Mouse (Mus musculus): ENCODE measurements around the gene Nepro. TPM values are rescaled to one million over a fixed set of nuclear protein-coding genes. Genes with fewer than 3 reads are reported as not detected.
A peak's percentile ranks its signal among the peaks of the same experiment; 100 is the strongest.

The Nepro gene
- polyA plus RNA-seq, 1 experiment from 2014 or later: 7.6 TPM

DNA sequence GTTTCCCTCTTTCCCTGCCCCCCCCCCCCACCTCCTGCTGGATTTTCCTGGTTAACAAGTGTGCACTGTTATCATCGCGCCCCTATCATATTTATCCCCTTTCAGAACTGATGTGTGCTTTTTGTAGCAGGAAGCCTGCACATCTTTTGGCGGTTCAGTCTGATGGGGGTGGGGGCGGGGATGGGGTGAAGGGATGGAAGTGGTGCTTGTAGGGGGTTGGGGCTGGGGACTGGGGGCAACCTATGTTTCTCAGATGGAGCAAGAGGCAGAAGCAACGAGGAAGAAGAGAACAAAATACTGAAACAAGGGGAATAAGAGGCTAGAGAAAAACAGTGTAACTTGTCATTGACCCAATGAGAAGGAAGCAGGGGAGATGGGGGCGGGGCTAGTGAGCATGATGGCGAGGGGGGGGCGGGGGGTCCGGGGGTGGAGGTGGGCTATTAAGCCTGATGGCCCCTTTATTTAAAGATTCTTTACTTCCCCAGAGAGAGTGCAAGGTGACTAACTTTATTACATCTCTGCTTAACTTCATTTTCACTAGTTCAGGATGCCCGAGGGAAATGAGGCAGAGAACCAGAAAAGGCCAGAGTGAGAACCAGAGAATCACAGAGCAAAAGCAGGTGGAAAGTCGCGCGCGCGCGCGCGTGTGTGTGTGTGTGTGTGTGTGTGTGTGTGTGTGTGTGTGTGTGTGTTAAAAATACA, 36.2 kb upstream of the Nepro start:
- H3K36me3 ChIP-seq (ENCODE audit: control insufficient read depth, insufficient read depth, low read length): no peaks in the 10 kb centered on the region
- H3K4me1 ChIP-seq (ENCODE audit: control insufficient read depth, insufficient read depth, low read length): peaks cover 18% of the 10 kb centered on the region
- no peak overlapping the region for H3K4me3 ChIP-seq (replicated peaks; ENCODE audit: low read length)
- peak overlapping the region; percentile 31 for H3K4me2 ChIP-seq (ENCODE audit: low read depth, low read length)
- no peak overlapping the region for H3K9ac ChIP-seq (ENCODE audit: low read length)
- ATAC-seq (ENCODE audit: insufficient read depth, low FRiP score): peak; percentile 52; the same call in 1 of the 2 replicates
- WGBS: 14% methylated on average over 18 of the region's 18 CpGs
- no peaks in the 10 kb centered on the region for H3K9me3 ChIP-seq (replicated peaks; ENCODE audit: control insufficient read depth, low read length)
- no peak overlapping the region for H3K27ac ChIP-seq (ENCODE audit: low read length)
- H3K27me3 ChIP-seq (ENCODE audit: control insufficient read depth, insufficient read depth, low read length): no peaks in the 10 kb centered on the region

- H3K27ac ChIP-seq (ENCODE audit: low read length): peak overlapping the region; percentile 38; the same call in 1 of the 2 replicates
- no peak overlapping the region for H3K4me3 ChIP-seq (replicated peaks; ENCODE audit: low read length)
- H3K9me3 ChIP-seq (replicated peaks; ENCODE audit: control insufficient read depth, low read length): no peaks in the 10 kb centered on the region
- no peaks in the 10 kb centered on the region for H3K27me3 ChIP-seq (ENCODE audit: control insufficient read depth, insufficient read depth, low read length)
- 18% methylated on average over 4 of the region's 4 CpGs for WGBS
- no peak overlapping the region for H3K9ac ChIP-seq (ENCODE audit: low read length)
- no peaks in the 10 kb centered on the region for H3K36me3 ChIP-seq (ENCODE audit: control insufficient read depth, insufficient read depth, low read length)
- no peak for ATAC-seq (ENCODE audit: insufficient read depth, low FRiP score)
- H3K4me2 ChIP-seq (ENCODE audit: low read depth, low read length): no peak overlapping the region
- peaks cover 18% of the 10 kb centered on the region for H3K4me1 ChIP-seq (ENCODE audit: control insufficient read depth, insufficient read depth, low read length)
Measured at GRCm38 (mm10) chr16:44688507-44688906, 35.6 kb upstream of the Nepro start.

GRCm38 (mm10) chr16:44690501-44690900, 33.6 kb upstream of the Nepro start:
- WGBS: 72% methylated on average over 2 of the region's 2 CpGs
- Histone ChIP-seq H3K4me3 (replicated peaks; ENCODE audit: low read length) (no peak overlapping the region), H3K9me3 (replicated peaks; ENCODE audit: control insufficient read depth, low read length) (no peaks in the 10 kb centered on the region), H3K4me2 (ENCODE audit: low read depth, low read length) (no peak overlapping the region), H3K9ac (ENCODE audit: low read length) (no peak overlapping the region), H3K4me1 (ENCODE audit: control insufficient read depth, insufficient read depth, low read length) (peaks cover 20% of the 10 kb centered on the region), H3K36me3 (ENCODE audit: control insufficient read depth, insufficient read depth, low read length) (no peaks in the 10 kb centered on the region), H3K27ac (ENCODE audit: low read length) (no peak overlapping the region), H3K27me3 (ENCODE audit: control insufficient read depth, insufficient read depth, low read length) (no peaks in the 10 kb centered on the region)
- no peak for ATAC-seq (ENCODE audit: insufficient read depth, low FRiP score)

DNA sequence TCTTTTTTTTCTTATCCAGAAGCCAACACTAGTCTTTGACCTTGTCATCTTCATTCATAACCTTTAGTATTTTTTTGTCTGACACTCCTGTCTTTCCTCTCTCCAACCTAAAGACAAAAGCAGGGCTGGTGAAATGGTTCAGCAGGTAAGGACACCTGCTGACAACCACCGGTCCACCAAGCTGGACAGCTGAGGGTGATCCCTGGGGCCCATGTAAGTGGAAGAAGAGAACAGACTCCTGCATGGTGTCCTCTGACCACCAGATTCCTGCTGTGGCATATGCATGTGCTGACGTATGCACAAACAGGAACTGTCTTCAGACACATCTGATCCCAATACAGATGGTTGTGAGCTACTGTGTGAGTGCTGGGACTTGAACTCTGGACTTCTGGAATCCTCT, 33.0 kb upstream of the Nepro start:
- Histone ChIP-seq H3K9me3 (replicated peaks; ENCODE audit: control insufficient read depth, low read length) (no peaks in the 10 kb centered on the region), H3K4me3 (replicated peaks; ENCODE audit: low read length) (no peak overlapping the region), H3K27me3 (ENCODE audit: control insufficient read depth, insufficient read depth, low read length) (no peaks in the 10 kb centered on the region), H3K27ac (ENCODE audit: low read length) (no peak overlapping the region), H3K4me2 (ENCODE audit: low read depth, low read length) (no peak overlapping the region), H3K4me1 (ENCODE audit: control insufficient read depth, insufficient read depth, low read length) (peaks cover 23% of the 10 kb centered on the region), H3K9ac (ENCODE audit: low read length) (no peak overlapping the region), H3K36me3 (ENCODE audit: control insufficient read depth, insufficient read depth, low read length) (no peaks in the 10 kb centered on the region)
- no peak for ATAC-seq (ENCODE audit: insufficient read depth, low FRiP score)
- 81% methylated on average over 2 of the region's 2 CpGs for WGBS

- no peak for ATAC-seq (ENCODE audit: insufficient read depth, low FRiP score)
- H3K27ac ChIP-seq (ENCODE audit: low read length): no peak overlapping the region; the same call in 1 of the 2 replicates
- 48% methylated on average over 17 of the region's 17 CpGs for WGBS
- H3K4me2 ChIP-seq (ENCODE audit: low read depth, low read length): peak overlapping the region; percentile 31
- no peaks in the 10 kb centered on the region for H3K9me3 ChIP-seq (replicated peaks; ENCODE audit: control insufficient read depth, low read length)
- no peaks in the 10 kb centered on the region for H3K27me3 ChIP-seq (ENCODE audit: control insufficient read depth, insufficient read depth, low read length)
- H3K36me3 ChIP-seq (ENCODE audit: control insufficient read depth, insufficient read depth, low read length): no peaks in the 10 kb centered on the region
- no peak overlapping the region for H3K4me3 ChIP-seq (replicated peaks; ENCODE audit: low read length)
- peaks cover 26% of the 10 kb centered on the region for H3K4me1 ChIP-seq (ENCODE audit: control insufficient read depth, insufficient read depth, low read length)
- peak overlapping the region; percentile 35; the same call in 1 of the 2 replicates for H3K9ac ChIP-seq (ENCODE audit: low read length)
Measured at GRCm38 (mm10) chr16:44691561-44692141, 32.5 kb upstream of the Nepro start.

DNA sequence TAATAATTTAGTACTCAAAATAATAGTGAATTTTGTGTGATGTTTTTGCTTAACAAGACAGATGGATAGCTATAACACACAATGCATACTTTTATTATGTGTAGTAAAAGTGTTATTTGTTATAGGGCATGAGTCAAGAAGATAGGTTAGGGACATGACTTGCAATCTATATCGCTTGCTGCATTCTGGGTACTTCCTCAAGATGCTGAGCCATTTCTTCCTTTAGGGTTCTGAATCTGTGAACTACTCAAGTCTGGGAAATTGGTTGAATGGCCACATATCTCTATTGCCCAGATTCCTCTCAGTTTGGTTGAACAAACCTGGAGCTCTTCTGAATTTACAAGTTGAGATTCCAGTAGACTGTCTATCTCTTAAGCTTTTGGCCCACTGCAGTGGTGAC, 31.6 kb upstream of the Nepro start:
- 92% methylated on average over 1 of the region's 1 CpGs for WGBS
- Histone ChIP-seq H3K9ac (ENCODE audit: low read length) (no peak overlapping the region), H3K27ac (ENCODE audit: low read length) (no peak overlapping the region), H3K4me2 (ENCODE audit: low read depth, low read length) (no peak overlapping the region), H3K4me1 (ENCODE audit: control insufficient read depth, insufficient read depth, low read length) (peaks cover 26% of the 10 kb centered on the region), H3K27me3 (ENCODE audit: control insufficient read depth, insufficient read depth, low read length) (no peaks in the 10 kb centered on the region), H3K4me3 (replicated peaks; ENCODE audit: low read length) (no peak overlapping the region), H3K9me3 (replicated peaks; ENCODE audit: control insufficient read depth, low read length) (no peaks in the 10 kb centered on the region), H3K36me3 (ENCODE audit: control insufficient read depth, insufficient read depth, low read length) (no peaks in the 10 kb centered on the region)
- ATAC-seq (ENCODE audit: insufficient read depth, low FRiP score): no peak

DNA sequence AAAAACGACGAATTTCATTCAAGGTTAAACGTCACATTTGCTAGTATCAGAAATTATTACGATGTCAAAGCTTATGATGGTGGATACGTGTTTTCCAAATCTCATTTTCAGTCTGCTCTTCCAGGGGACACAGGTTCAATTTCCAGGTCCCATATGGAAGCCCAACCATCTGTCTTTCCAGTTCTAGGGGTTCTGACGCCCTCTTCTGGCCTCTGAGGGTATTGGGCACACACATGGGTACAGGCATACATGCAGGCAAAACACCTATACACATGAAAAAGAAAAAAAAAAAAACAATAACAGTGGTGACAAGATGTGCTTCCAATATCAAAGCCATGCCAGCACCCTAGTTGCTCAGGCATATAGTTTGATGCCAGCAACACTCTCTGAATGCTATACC, 30.4 kb upstream of the Nepro start:
- no peak for ATAC-seq (ENCODE audit: insufficient read depth, low FRiP score)
- H3K4me1 ChIP-seq (ENCODE audit: control insufficient read depth, insufficient read depth, low read length): peaks cover 27% of the 10 kb centered on the region
- 70% methylated on average over 6 of the region's 6 CpGs for WGBS
- H3K27me3 ChIP-seq (ENCODE audit: control insufficient read depth, insufficient read depth, low read length): no peaks in the 10 kb centered on the region
- no peak overlapping the region for H3K27ac ChIP-seq (ENCODE audit: low read length)
- H3K4me2 ChIP-seq (ENCODE audit: low read depth, low read length): no peak overlapping the region
- no peak overlapping the region for H3K4me3 ChIP-seq (replicated peaks; ENCODE audit: low read length)
- H3K36me3 ChIP-seq (ENCODE audit: control insufficient read depth, insufficient read depth, low read length): no peaks in the 10 kb centered on the region
- no peak overlapping the region for H3K9ac ChIP-seq (ENCODE audit: low read length)
- no peaks in the 10 kb centered on the region for H3K9me3 ChIP-seq (replicated peaks; ENCODE audit: control insufficient read depth, low read length)

- Histone ChIP-seq H3K9ac (ENCODE audit: low read length) (no peak overlapping the region), H3K4me2 (ENCODE audit: low read depth, low read length) (0 out of 2 replicates have a peak overlapping the region, but pooled peaks have one; percentile 6), H3K36me3 (ENCODE audit: control insufficient read depth, insufficient read depth, low read length) (no peaks in the 10 kb centered on the region), H3K4me1 (ENCODE audit: control insufficient read depth, insufficient read depth, low read length) (peaks cover 25% of the 10 kb centered on the region), H3K9me3 (replicated peaks; ENCODE audit: control insufficient read depth, low read length) (no peaks in the 10 kb centered on the region), H3K27me3 (ENCODE audit: control insufficient read depth, insufficient read depth, low read length) (no peaks in the 10 kb centered on the region), H3K4me3 (replicated peaks; ENCODE audit: low read length) (no peak overlapping the region), H3K27ac (ENCODE audit: low read length) (peak overlapping the region; percentile 84)
- peak; percentile 25 for ATAC-seq (ENCODE audit: insufficient read depth, low FRiP score)
- 52% methylated on average over 8 of the region's 8 CpGs for whole genome bisulfite sequencing
Measured at GRCm38 (mm10) chr16:44695214-44695858, 28.8 kb upstream of the Nepro start.
